Mouse (Mus musculus) c-Kit-positive CD71-positive TER-119-positive erythroid progenitor cells, embryonic 14.5 days (primary cell): ENCODE data around the gene Asb4.
"Not testable (repeated sequence)": the region's sequence is repeated elsewhere in the genome, so short reads cannot be mapped to it uniquely, and the experiment has no call there.

Source experiments
- DNase-seq: peaks from one replicate; pipeline ENCODE4 v3.0.0-alpha.2; 2013; ENCODE audit warnings: low spot score

Asb4 gene

DNA sequence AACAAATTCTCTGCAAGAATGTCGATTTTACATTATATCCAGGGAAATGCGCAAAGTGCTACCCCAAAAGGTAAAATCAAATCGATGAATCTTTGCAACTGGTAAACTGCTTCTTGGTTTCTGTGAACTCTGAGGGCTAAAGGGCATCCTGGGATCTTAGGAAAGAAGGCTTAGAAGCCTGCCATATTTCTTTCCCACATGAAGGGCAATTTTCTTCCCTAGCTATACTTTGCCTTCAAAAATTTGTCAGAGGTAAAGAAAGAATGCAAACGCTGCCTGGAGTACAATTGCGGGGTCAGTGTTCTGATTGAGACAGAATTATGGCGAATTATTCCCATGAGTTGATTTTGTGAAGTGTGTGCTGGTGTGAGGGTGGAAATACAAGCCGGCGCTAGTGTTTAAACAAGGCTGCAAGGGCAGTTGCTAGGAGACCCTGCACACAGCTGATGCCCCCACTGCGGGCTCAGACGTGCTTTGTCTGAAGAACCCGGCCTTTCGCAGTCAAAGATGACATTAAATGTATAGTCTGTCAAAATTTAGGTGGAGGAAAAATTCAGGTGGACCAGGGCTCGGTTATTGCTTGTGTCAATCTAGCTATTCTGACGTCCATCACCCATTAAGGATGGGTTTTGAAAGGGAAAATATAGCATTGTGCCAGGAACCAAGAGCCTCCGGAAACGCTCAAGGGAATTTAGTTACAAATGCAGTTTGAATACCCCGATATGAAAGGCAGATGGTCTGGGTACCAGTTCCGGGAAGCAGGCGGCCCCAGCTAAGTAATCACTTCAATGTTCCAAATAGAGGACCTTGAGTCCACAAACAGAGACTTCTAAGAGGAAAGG, at the start of gene Asb4:
Asb4 (plus strand) TSS at position 51 of the 842 bp plus-strand sequence.
- DNase-seq, result no peak

DNA sequence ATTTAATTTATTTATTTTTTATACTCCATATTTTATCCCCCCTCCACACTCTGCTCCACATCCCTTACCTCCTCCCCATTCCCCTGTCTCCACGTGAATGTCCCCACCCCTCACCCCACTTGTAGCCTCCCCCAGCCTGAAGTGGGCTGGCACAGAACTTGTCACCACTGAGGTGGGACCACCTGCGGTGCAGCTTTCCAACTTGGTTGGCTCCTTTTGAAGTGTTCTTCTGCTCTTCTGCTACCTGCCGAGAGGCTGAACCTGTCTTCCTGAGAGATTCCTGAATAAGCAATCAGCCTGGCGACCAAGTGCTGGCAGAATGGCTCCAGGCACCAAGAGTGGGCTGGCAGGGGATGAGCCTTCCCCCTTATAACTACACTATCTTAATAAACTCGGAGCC, 49.2 kb upstream of the Asb4 start:
- DNase-seq, result no peak

- DNase-seq, result not testable (repeated sequence)
These were observed 47.2 kb upstream of the Asb4 start for GRCm38 (mm10) chr6:5336016-5336415.

- not testable (repeated sequence) for DNase-seq
These were observed 44.4 kb upstream of the Asb4 start for GRCm38 (mm10) chr6:5338781-5339180.

- not testable (repeated sequence) for DNase-seq
These were observed 43.9 kb upstream of the Asb4 start for GRCm38 (mm10) chr6:5339283-5339682.

DNA sequence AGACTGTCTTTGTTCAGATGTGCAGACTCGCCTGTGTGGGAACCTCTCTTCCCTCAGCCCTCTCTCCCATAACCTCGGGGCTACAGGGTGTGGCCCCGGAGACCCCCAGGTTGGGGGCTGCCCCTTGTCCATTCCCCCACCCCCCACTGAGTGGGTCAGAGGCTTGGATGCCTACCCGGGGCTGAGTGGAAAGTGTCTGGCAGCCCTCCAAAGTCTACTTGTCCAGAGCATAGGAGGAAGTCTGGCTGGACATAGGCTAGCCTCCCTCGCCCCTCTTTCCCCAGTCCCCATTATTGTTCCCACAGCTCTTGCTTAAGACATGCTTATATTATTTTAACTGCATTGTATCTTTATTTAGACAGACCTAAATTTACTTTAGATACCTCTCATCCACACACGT, 38.9 kb upstream of the Asb4 start:
- DNase-seq, result no peak

DNA sequence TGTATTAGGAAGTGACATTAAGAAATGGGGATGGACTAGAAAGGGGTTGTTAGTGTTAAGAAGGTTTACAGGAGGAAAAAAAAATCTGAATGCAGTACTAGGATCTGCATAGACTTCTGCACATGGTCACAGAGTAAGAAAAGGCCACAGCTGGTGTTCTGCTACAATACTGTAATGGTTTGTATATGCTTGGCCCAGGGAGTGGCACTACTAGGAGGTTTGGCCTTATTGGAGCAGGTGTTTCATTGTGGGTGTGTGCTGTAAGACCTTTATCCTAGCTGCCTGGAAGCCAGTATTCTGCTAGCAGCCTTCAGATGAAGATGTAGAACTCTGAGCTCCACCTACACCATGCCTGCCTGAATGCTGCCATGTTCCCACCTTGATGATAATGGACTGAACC, 25.3 kb upstream of the Asb4 start:
- DNase-seq, result no peak

DNA sequence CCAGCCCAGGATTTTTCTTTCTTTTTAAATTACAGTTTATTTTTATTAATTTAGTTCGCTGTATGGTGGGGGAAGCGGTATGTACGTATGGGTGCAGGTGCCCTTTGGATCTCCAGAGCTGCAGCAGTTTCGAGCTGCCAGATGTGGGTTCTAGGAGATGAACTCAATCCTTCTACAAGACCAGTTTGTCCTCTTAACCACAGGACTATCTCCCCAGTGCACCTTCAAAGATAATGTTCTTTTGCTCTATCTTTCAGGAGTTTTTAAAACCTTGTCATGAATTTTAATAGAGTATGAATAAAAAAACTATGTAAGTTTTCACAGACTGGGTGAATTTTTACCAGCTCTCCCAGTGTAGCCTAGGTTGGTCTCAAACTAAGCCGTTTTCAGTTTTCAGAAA, 22.8 kb upstream of the Asb4 start:
- peak; percentile 23 for DNase-seq

GRCm38 (mm10) chr6:5361987-5362386, 21.2 kb upstream of the Asb4 start:
- DNase-seq, result no peak

DNA sequence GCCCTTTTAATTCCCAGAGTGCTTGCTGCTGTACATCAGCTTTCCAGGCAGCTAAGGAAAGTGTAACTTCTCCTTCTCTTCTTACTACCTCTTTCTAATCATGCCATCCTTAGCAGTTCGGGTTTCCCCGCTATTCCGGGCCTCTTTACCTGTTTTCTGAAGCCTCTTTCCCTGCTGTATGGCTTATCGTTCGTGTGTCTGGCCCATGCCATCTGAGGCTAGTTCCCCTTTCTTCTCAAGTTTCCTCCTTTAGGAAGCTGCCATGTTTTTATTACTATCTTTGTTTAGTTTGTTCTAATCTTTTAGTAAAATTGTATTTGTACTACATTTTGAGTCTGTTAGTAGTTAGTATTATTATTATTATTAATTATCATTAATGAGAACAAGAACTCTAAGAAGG, 17.3 kb upstream of the Asb4 start:
- DNase-seq, result no peak

GRCm38 (mm10) chr6:5376884-5377283, 6.3 kb upstream of the Asb4 start:
- no peak for DNase-seq

GRCm38 (mm10) chr6:5379048-5379447, 4.1 kb upstream of the Asb4 start:
- DNase-seq, result no peak

DNA sequence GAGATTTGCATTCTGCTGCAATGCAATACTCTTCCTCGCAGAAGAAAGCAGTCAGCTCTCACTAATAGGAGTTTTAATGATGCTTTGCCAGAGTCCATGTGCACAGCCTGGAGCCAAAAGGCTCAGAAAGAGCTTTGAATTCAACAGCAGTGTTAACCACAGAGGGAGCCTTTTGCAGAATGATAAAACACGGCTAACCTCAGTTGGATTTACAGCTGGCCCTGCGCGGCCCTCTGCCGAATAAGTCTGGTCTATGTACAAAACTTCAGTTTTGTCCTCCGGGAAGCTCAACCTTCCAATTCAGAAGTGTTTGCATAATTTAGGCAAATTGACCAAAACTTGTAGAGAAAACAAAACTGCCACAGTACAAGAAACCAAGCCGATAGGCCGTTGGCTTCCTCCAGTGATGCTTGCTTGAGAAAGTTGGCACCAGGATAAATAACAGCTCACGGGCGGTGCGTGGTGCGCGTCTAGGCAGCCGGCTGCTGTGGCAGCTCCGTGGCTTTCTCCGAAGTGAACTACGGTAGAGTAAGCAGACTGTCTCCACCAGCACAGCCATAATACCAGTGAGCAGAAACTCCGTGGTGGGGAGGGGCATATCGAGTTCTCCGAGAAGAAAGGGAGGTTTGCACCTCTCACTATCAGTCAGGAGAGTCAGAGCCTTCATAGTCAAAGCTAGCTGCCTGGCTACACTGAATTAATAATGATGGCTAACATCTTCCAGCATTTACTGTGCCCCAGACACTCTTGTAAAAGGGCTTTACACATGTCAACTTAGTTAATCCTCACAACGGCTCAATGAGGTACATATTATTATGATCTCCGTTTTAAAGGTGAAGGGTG, 3.2 kb upstream of the Asb4 start:
- no peak for DNase-seq

- no peak for DNase-seq
These were observed 2.4 kb upstream of the Asb4 start for GRCm38 (mm10) chr6:5380624-5381252.

DNA sequence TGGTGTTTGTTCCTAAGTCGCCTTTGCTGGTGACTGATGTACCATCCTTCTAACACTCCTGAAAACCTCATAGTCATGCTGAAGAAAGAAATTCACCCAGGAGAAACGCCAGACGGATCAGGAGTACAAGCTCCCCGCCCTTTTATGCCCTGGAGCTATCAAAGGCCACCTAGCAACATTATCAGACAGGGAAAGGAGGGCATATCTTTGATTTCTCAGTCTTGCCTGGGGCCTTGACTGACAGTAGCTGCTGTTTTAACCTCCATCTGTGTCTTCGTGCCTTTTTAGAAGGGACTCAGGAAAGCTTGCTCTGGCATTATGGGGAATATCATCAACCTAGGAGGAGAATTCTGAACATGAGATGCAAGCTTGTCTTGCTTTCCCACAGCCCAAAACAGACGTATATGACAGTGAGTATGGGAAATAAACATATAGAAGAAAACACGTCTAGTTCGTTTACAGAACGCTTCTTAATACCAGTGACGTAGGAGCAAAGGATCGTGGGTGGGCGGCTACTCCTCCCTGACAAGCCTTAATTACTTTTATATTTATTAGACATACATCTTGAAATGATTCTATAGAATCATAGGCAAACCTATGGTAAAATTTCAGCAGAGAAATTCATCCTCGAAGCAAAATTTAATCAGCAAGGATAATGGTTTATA, 1.1 kb upstream of the Asb4 start:
- no peak for DNase-seq

DNA sequence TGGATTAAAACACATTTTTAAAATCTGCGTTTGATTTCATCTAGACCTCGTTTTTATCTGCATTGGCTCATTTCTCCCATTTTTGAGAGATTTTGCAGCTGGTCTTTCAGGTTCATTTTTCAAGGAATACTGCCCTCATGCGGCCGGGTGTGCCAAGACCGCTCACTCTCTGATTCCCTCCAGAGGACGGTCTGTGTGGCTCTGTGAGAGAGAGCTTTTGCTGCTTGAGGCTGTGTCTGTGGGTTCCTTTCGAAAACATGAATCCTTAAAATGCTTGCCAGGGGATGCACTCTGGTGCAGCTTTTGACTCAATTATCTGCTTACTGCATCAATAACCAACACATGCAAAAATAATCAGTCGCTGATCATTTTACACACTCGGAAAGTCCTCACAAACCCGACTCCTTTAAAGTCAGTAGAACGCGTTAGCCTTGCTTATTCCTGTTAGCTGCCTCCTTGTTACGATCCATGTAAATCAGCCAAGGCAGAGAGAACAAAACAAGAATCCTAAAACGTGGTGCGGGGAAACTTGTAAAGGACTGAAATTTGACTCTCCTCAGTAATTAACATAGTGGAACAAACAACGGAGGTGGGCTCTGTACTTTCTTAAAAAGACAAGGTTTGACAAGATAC, 487 bp upstream of the Asb4 start:
- DNase-seq, result peak; percentile 57

DNA sequence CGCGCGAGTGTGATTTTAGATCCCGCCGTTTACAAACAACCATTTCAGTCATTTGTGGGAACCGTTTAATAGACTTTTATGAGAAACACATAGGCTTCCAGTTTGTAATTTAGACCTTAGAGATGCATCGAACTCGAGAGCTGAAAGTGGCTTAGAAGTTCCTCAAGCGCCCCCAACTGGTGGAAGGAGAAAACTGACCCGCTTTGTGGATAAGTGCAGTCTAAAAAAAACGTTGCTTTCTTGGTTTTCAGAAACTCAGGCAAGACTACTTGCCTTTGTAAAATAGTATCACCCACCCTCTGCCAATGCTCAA, 948 bp downstream of the Asb4 start:
- peak; percentile 72 for DNase-seq

DNA sequence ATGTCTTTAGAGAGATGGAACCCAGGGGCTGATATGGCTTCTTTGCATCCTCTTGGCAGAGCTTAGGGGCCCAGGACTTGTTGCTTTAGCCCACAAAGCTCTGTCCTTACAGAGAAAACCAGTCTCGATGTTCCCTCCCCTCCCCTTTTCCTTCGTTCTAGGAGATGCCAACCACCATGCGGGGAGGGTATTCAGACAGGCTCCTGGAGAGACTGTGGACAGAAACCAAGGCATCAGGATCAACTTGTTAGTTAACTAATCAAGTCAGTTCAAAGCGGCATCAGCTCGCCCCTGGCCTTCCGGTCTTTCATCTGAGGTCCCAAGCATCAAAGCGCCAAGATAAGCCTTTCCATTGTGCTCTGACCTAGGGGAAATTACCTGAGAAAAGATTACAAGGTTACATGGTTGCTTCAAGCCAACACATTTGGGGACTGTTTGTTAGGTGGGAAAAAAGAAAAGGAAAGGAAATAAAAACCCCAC, 2.0 kb downstream of the Asb4 start:
- DNase-seq, result no peak

GRCm38 (mm10) chr6:5386486-5386885, 3.3 kb downstream of the Asb4 start:
- no peak for DNase-seq

DNA sequence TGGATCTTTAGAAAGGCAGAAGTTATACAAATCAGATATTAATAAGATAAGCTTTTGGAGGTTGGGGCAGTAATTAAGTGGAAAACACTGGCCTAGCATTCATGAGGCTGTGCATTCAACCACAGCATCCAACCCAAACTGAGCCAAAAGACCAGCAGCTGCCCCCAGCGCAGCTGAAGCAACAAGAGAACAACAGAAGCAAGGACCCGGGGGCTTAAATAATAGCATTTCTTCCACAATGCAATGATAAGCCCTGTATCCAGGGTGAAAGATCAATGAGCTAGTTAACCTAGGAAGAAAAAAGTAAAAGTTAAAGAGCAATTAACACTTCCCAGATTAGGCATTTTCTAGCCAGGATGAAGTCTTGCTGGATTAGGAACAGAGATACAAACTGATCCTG, 4.2 kb downstream of the Asb4 start:
- DNase-seq, result no peak

DNA sequence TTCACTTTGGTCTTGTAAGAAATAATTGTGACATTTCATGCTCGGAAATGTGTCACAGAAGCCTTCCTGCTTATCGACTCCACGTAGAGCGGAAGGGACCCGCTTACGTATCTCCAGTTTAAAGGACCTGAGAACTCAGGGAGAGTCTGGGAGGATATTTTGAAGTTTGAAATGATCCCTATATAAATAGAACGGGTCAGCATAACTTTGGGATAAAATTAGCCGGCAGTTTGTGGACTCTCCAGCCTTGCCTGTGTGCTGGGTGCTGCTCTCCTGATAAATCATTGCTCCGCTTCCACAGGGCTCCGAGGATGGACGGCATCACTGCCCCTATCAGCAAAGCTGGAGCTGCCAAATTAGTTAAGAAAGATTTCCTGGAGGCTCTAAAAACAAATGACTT, 7.1 kb downstream of the Asb4 start:
- DNase-seq, result no peak

GRCm38 (mm10) chr6:5390952-5391351, 7.8 kb downstream of the Asb4 start:
- DNase-seq, result no peak
